Mouse (Mus musculus): ENCODE results near the gene Catsper2.

Gene Catsper2

DNA sequence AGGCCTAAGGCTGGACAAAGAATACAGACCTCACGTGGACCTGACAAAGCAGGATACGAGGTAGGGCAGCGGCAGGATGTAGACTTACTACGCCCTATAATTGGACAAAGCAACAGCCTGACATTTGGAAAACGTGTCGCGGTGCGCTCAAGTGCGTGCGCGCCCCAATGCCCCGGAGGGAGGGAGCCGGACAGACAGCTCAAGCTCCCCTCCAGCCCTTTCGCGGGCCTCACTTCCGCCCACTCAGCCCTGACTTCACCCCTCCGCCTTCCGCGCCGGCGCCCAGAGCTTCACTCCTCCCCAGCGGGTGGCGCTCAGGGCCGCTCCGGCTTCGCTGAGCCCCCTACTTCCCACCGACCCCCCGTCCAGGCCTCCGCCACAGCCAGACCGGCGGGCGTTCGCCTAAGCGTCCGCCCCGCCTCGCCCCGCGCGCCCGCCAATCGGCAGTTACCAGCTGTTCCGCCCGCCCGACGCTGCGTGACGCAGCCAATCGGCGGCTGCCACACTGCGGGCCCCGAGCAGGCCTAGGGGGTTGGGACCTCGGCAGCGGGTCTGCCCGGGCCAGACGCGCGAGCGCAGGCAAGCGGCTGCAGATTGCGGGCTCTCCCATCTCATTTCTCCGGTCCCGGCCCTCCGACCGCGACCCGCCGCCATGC, at the start of gene Catsper2, which contains the start of gene Pdia3:
Gene Catsper2, minus strand, starts transcription at position 406 of the 656 bp plus-strand sequence.
Gene Pdia3, plus strand, starts transcription at position 389 of the 656 bp plus-strand sequence.
- peak; percentile 96 for DNase-seq

DNA sequence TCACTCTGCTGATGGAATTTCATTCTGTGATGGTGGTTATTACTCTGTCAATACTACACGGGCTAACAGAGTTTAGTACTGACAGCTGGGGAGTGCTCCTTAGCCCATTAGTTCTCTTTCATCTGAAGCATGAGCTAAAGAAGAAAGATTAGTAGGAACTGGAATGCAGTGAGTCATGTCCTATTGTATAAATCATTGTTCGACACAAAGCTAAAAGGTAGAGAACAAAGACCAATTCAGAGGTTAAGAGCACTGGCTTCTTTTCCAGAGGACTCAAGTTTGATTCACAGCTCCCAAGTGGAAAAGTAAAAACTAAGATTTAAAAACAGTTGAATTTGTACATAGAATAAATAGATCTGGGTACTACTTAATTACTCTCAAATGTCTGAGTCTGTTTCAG, 46.5 kb upstream of the Catsper2 start:
- DNase-seq: no peak

DNA sequence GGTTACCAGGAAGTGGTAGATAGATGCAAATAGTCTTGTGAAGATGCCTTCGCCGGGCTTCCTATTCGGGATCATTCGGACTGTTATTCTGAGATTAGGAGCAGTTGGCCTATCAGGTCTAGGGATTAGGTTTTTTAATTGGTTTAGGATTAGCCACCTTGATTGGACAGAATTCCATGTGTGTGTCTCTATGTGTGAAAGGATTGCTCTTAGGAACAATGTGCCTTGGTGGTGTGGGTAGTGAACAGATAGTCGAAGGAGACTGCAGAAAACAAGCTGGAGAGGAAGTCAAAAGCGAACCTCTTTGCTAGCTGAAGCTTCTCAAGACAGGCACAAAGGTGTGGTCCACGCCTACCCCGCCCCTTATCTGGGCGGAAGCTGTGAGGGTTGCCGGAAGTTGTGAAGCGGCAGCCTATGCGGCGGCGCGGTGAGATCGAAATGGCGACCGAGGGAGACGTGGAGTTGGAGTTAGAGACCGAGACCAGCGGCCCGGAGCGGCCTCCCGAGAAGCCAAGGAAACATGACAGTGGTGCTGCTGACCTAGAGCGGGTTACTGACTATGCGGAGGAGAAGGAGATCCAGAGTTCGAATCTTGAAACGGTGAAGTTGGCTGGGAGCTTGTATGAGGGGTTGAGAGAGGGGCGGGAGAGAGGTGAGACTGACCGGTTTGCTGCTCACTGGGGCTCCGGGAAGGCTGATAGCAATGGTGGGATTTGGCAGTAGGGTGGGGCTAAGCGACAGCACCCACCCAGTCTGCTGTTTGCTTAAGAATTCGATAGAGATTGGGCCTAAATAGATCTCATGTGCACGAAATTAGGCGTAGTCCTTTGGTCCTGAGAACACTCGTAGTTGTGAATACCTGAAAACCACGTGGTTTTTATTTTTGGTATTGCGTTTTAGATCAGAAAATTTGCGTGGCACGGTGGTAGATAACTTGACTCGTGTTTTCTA, 43.4 kb upstream of the Catsper2 start, which contains the start of gene Serinc4:
Gene Serinc4, minus strand, starts transcription at position 90 of the 951 bp plus-strand sequence.
- peak; percentile 86 for DNase-seq

DNA sequence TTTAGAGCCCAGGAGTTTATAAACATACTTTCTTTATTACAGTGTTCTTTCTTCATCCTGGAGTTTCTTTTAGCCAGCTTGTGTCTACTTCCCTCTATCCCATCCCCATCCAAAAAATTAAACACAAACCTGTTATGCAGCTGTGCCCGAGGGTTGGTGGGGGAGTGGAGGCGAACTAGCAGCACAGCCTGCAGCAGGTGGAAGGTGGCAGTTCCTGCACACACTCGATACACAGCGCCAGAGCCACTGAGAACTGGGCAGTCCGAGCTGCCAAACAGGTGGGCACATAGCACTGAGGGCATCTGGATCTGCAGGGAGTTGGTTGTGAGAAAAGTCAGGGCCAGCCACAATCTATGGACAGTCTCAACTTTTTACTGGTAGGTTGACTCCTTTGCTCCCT, 41.9 kb upstream of the Catsper2 start:
- DNase-seq: no peak

DNA sequence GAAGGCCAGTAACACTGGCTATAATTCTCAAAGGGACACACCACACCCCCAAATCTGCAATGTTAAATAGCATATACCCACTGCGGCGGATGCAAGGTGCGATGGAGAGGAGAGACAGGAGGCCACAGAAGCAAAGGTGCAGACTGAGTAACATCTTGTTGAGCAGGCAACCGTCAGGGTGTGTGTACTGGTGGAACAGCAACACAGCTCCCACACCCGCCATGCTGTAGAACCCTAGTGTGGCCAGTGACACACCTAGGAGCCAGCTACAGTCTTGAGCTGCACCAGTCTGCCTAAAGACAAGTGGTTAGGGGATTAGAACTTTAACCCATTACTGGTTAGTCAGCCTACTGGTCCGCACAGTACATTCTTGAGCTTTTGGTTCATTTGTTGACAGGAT, 40.3 kb upstream of the Catsper2 start:
- no peak for DNase-seq

DNA sequence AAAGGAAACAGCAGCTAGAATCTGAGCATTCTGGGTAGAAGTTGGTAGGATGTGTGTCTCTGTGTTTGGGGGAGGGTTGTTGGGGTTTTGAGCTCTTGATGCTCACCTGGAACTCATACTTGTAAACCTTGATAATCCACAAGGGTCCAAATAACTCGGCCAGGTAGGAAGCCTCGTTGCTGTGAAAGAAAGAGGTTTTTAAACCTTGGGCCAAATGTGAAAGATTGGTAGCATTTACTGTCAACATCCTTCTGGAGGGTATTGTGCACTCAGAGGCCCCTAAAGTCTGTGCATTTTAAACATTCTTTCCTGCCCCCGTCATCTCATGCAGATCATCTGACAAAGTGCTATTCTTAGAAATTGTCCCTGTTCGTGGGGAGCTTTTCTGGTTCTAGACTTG, 39.4 kb upstream of the Catsper2 start, which contains the start of gene Hypk:
Gene Hypk, plus strand, starts transcription at position 301 of the 400 bp plus-strand sequence.
- DNase-seq: no peak

DNA sequence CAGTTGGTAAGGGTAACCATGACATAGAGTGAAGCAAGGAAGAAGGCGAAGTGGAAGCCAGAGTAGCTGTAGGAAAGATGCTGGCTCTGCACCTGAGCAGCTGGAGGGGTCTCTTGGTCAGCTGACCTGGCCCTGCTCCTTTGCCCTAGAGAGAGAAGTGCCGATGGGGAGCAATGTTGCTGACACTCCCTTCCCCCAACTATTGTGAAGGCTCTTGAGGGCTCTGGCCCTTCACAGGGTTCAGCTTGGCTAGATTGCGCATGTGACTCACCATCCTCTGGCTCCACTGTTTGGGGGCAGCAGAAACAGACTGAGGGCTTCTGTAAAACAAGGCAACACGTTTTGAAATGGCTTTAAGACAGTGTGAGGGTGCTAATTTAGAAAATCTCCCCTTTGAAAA, 38.8 kb upstream of the Catsper2 start:
- no peak for DNase-seq

DNA sequence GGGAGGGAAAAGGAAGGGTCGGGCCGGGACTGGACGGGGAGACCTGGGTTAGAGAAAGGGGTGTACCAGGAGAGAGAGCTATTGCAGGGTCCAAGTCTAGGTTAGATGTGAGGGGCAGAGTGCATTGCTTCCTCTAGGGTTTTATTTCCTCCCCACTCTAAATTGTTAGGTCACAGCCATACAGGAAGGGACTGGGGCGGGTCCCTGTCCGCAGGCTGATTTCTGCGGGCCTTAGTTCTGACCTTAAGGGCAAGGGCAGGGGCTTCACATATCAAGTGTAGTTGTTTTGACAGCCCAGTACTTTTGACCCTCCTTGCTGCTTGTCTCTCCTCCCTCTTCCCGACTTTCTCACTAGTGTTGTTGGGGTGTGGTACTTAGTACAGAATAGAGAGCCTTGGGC, 36.5 kb upstream of the Catsper2 start:
- no peak for DNase-seq

DNA sequence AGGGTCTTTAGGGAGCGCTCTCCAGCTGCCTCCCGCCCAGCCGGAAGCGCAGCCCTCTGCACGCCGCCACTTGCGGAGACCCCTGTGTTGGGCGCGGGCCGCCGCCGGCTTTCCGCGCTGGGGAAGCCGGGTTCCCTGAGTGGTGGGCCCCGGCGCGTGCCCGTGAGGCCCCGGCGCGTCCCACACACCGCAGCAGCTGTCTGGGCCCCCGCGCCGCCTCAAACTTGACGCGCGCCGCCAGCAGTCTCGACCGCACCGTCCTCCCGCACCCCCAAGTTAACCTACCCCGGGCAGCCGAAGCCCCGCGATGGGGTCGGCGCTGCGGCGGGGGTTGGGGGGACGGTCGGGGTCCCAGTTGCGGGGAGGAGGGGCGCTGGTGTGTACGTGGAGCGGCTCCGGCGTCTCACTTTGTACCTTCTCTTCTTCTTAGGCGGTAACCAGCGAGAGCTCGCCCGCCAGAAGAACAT, 36.0 kb upstream of the Catsper2 start:
- no peak for DNase-seq

DNA sequence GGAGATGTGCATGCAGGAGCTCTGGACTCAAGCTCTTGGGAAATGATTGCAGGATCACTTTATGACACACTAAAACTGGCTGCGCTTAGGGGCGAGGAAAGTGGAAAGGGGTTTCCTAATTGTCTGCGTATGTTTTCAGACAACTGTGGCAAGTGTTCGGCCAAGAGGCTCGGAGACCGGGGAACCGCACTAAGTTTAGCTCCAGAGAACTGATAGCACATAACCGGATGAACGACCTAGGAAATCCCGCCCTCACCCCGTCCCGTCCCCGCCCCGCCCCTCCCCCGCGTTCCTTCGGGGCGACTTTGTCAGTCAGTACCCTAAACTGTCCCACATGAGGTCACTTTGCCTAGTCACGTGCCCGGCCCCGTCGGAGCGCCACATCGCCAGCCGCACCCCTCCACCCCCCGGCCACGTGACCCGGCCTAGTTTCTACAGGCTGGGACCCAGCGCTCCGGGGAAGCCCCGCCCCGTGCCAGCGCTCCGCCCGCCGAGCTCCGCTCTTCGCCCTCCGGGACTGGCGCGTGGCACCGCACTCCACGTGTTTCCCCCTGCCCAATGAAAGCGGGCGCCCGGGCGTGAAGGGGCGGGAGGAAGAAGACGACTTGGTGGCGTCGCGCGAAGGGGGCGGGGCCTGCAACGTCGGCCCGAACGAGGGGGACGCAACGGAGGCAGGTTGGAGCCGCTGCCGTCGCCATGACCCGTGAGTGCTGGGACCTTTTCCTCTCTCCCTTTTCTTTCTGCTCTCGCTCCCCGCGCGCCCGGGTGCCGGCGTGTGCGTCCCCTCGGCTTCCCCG, 35.3 kb upstream of the Catsper2 start, which contains the start of gene Serf2:
Gene Serf2, plus strand, starts transcription at position 457 of the 797 bp plus-strand sequence.
- DNase-seq: peak; percentile 100

DNA sequence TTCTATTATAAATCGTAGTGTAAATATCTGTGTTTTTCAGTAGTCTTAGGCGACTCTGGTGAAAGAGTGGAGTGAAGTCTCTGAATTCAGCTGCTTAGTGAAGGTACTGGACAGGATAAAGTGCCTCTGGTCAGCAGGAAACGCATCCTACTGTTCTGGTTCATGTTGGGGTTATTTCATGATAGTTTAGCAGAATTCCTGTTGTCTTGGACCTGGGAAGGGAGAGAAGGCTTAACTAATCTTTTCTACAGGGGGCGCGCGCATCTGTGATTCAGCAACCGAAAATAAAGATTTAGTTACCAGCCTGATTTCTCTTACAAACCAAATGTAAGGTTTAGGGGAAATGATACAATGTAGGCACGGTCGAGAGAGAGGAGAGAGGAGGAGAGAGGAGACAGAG, 34.5 kb upstream of the Catsper2 start:
- DNase-seq: peak; percentile 48

DNA sequence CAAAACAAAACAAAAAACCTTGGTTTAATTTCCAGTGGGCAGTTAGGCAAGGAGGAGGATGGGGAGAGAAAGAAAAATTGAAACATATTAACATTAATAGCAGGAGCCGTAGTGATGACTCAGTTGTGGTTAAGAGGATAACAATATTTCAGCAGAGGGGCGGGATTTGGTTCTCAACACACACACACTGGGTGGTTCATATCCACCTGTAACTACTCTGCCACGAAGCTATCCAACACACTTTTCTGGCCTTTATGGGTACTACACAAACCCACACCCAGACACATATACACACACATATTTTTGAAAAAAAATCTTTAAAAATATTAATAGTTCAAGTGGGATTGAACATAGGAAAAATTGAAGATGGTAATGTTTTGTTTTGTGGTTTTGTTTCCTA, 33.4 kb upstream of the Catsper2 start:
- DNase-seq: no peak

DNA sequence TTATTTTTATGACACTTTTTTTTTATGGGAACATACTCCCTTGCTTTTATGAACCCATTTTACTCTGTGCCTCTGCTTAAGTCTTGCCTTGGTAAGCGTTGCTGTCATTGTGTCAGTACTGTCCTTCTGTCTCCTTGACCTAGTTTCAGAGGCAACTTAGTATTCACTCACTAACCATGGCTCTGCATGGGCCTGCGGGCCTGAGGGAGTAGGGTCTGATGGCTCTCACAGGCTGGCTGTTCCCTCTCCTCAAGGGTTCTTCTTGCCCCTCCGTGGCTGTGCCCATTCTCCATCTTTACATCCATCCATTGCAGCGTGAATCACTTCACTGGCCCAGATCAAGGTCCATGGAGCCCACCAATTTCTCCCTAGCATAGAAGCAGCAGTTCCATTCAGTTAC, 32.9 kb upstream of the Catsper2 start:
- no peak for DNase-seq

DNA sequence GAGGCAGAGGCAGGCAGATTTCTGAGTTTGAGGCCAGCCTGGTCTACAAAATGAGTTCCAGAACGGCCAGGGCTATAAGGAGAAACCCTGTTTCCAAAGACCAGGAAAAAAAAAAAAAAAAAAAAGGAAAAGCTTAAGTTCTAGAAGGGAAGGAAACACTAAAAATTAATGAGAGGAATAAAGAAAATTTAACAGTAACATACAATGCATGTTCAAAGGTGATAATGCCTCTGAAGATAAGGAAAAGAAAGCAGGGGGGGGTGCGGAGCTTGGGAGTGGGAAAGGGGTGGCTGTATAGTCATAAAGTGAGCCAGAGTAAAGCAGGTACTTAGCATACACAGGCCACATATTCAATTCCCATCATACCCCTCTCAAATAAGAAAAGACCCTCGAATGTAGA, 31.5 kb upstream of the Catsper2 start:
- DNase-seq: no peak

DNA sequence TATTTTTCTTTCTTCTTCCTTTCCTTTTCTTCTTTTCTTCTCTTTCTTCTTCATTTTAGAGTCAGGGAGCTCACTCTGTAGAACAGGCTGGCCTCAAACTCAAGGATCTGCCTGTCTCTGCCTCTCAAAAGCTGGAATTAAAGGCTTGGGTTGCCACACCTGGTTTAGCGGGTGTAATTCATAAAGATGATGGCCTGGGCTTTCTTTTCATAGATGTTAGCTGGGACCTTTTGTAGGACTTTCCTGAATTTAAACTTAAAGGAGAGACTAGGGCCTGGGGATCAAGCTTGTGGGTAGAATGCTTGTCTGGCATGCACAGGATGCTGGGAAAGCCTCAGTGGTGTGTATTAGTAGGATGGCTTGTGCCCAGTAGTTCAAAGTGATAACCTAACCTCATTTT, 30.6 kb upstream of the Catsper2 start, which contains the start of gene Ell3:
Gene Ell3, minus strand, starts transcription at position 101 of the 400 bp plus-strand sequence.
- DNase-seq: no peak

DNA sequence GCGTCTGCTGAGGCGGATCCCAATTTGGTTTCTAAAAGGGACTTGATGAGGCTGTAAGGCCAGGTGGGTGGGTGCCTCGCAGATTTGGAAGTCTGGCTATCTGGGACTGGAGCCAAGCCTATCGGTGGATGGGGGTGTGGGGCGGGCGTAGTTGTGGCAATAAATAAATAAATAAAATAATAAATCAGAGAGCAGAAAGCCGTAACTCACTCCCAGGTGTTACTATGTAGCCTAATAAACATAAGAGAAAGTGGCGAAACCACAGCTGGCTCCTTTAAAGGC, 29.4 kb upstream of the Catsper2 start:
- DNase-seq: no peak

DNA sequence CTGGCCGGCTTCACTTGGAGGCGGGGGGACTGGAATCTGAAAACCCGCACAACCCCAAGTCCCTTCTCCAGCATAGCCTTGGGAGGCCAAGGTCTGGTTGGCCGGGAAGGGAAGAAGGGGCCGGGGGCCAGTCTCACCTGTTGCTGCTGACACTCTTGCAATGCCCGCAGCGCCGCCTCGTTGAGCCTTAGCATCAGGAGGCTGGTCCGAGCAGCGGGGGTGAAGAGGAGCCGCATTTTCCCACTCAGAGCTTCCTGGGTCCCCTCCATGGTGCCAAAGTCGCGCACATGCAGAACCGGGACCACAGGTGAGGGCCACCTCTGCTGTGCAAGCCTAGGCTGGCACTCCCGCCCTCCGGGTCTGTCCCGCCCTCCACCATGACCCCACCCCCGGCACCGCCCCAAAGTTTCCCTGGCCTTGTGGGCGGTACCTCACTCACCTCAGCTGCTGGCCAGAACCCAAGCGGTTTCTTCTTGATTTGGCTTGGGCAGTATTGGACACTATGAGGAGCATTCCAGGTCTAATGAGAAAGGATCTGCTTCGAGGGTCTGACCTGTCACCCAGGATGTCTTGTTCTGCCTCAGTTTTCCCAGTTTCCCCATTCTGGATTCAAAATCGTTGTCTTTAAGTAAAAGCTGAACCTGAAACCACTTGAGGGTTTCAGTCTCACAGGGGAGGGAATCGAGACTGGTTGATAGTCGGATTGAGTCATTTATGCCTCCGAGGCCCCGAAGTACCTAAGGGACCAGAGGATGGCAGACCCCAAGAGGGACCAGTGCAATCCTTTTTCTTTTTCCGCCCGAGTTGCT, 28.9 kb upstream of the Catsper2 start:
- peak; percentile 82 for DNase-seq

DNA sequence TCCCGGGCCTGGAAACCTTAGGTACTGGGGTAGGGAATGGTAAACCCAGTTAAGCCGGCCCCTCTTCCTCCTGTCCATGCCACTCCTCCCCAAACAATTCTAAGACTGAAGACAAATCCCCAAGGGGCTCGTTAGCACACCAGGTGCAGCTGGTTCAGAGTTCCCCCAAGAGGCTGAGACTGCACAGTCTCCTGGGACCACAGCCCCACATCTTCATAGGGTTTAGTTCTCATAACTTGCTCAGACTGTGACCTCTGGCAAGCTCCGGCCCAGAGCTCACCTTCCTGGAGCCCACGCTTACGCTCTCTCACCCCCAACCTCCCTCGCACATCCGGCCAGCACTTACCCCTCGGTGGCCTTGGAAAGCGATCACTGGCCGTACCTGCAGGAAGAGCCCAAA, 28.2 kb upstream of the Catsper2 start:
- DNase-seq: no peak

DNA sequence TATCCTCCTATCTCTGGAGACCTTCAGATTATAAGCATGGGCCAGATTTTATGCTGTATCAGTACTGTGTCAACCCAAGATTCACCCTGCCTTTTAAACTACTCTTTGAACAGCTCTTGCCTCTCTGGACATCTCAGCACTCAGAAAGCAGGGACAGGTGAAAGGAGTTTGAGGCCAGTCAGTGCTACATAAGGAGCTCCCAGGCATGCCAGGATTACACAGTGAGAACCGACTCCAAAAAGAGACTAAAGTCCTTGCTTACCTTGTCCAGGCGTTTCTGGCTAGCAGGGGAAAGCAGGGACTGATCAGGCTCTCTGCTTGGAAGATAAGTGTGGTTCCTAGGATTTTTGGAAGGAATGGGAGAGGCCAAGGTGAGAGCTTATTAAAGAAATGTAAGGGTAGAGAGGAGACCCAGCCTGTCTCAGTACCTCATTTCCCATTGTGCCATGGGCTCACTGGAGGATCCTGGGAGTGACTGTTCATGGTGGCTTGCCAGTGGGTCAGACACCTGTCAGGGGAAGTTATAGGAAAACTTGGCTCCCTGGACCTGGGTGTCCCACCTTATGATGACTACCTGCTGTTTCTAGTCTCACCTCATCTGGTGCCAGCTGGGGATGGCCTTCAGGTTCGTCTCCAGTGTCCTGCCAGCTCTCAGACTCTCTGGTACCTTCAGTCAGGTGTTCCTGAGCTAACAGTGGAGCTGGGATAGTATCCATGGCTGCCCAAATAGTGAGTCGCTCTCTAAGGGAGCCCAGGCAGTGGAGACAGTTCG, 27.4 kb upstream of the Catsper2 start:
- DNase-seq: no peak

DNA sequence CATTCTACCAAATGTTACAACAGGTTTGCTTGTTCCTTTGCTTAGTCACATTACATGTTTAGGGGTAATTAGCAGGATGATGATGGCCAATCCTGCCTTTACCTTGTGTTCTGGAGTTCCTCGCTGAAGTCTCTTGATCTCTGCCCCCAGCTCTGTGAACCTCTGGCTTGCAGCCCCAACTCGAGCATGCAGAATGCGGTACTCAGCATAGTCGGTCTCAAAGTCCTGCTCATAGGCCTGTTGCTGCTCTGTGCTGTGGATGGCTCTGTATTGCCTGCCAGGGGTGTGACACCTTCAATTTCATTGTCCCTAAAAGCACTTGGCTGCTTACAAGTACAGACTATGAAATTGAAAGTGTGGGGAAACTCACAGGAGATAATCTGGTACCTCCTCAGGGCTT, 26.2 kb upstream of the Catsper2 start:
- DNase-seq: peak; percentile 82

DNA sequence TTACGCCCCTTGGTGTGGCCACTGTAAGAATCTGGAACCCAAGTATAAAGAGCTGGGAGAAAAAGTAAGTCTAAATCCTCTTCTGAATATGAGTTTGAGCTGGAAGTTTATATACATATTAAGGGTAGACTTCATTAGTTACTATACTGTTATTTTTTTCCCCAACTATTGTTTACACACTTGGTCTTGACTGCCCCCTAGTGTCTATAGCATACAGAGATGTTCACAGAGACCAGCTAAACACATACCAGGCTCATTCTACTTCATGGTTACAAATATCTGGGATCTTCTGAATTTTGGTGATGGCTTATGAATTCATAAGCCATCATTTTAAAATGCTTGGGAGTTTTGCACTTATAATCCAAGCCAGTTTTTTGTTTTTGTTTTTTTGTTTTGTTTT, 21.3 kb upstream of the Catsper2 start:
- no peak for DNase-seq

Data from kidney, adult 11 months (tissue).